Mouse (Mus musculus): ENCODE measurements around the gene Gas2l3.

Gene Gas2l3

GRCm38 (mm10) chr10:89395823-89396222 is 47.9 kb downstream of the Gas2l3 start:
- peak; percentile 27 to 69 for DNase-seq (ENCODE audit: low spot score in 2 of 2)

GRCm38 (mm10) chr10:89395321-89395720 is 48.4 kb downstream of the Gas2l3 start:
- no peak for DNase-seq (ENCODE audit: low spot score in 2 of 2)

- no peak for DNase-seq (ENCODE audit: low spot score in 2 of 2)
Measured at GRCm38 (mm10) chr10:89392687-89393086, 51.1 kb downstream of the Gas2l3 start.

GRCm38 (mm10) chr10:89391571-89392163 is 52.1 kb downstream of the Gas2l3 start:
- no peak for DNase-seq (ENCODE audit: low spot score in 2 of 2)

- DNase-seq (ENCODE audit: low spot score in 2 of 2), result no peak
Measured at GRCm38 (mm10) chr10:89386461-89386860, 57.3 kb downstream of the Gas2l3 start.

- DNase-seq (ENCODE audit: low spot score in 2 of 2), result peak; percentile 56 to 81
Measured at GRCm38 (mm10) chr10:89383462-89383861, 60.3 kb downstream of the Gas2l3 start.

- DNase-seq (ENCODE audit: low spot score in 2 of 2), result no peak
Measured at GRCm38 (mm10) chr10:89377750-89378149, 66.0 kb downstream of the Gas2l3 start.

GRCm38 (mm10) chr10:89370051-89370450 is 73.7 kb downstream of the Gas2l3 start:
- DNase-seq (ENCODE audit: low spot score in 2 of 2), result no peak

- no peak for DNase-seq (ENCODE audit: low spot score in 2 of 2)
Measured at GRCm38 (mm10) chr10:89358933-89359332, 84.8 kb downstream of the Gas2l3 start.
